Mouse (Mus musculus) midbrain, postnatal 0 days (tissue): ENCODE measurements around the gene Eif3m. TPM values are rescaled to one million over a fixed set of nuclear protein-coding genes. Genes with fewer than 3 reads are reported as not detected.

ENCODE experiments used
- ATAC-seq: fragments of 200-750 bp; cut with Nextera tagmentation; 2 replicates; pipeline ENCODE4 v1.8.0; 2017; ENCODE audit warnings: moderate number of reproducible peaks, mild to moderate bottlenecking, moderate TSS enrichment, moderate library complexity; ENCODE audit not compliant: low FRiP score
- DNase-seq: peaks from one replicate; pipeline ENCODE4 v3.0.0-alpha.2; 2015; ENCODE audit warnings: low spot score
- H3K27ac ChIP-seq: fragments of 300-500 bp; sonication (generic); 2 replicates; pipeline ENCODE4 v1.5.1; 2014; ENCODE audit warnings: low read depth, mild to moderate bottlenecking, low read length, mixed read lengths
- H3K27me3 ChIP-seq: fragments of 300-500 bp; sonication (generic); 2 replicates; pipeline ENCODE4 v1.6.1; 2014; ENCODE audit warnings: low read length, control low read depth, mixed read lengths; ENCODE audit not compliant: insufficient read depth
- H3K36me3 ChIP-seq: fragments of 300-500 bp; sonication (generic); 2 replicates; pipeline ENCODE4 v1.6.1; 2014; ENCODE audit warnings: low read length, control low read depth, mixed read lengths; ENCODE audit not compliant: insufficient read depth
- H3K4me1 ChIP-seq: fragments of 300-500 bp; sonication (generic); 2 replicates; pipeline ENCODE4 v1.6.1; 2014; ENCODE audit warnings: mild to moderate bottlenecking, control low read depth, antibody characterized with exemption, low read length, mixed read lengths; ENCODE audit not compliant: insufficient read depth
- H3K4me2 ChIP-seq: fragments of 300-500 bp; sonication (generic); 2 replicates; pipeline ENCODE4 v1.6.1; 2014; ENCODE audit warnings: low read depth, mild to moderate bottlenecking, low read length, mixed read lengths; ENCODE audit not compliant: poor library complexity, severe bottlenecking
- H3K4me3 ChIP-seq: fragments of 300-500 bp; sonication (generic); 2 replicates; pipeline ENCODE4 v1.5.1; 2014; ENCODE audit warnings: low read depth, mild to moderate bottlenecking, low read length, moderate library complexity
- H3K9ac ChIP-seq: fragments of 300-500 bp; sonication (generic); replicated peaks from 2 replicates; pipeline ENCODE4 v1.6.1; 2014; ENCODE audit warnings: mild to moderate bottlenecking, low read length, moderate library complexity, mixed read lengths; ENCODE audit not compliant: poor library complexity, severe bottlenecking
- H3K9me3 ChIP-seq: fragments of 300-500 bp; sonication (generic); 2 replicates; pipeline ENCODE4 v1.6.1; 2016; ENCODE audit warnings: low read length, control low read depth
- CTCF ChIP-seq: IDR thresholded peaks from 2 replicates; pipeline ENCODE4 v1.5.1; 2016; ENCODE audit warnings: antibody characterized with exemption, mild to moderate bottlenecking
- WGBS: fragments of 180-500 bp; shearing (Covaris S2); extraction: QIAGEN DNeasy Blood & Tissue Kit; methylation state at CpG from one replicate; pipeline ENCODE4 v1.1.7; 2014; 5-methylcytosine and 5-hydroxymethylcytosine counted together
- polyA plus RNA-seq: library from polyadenylated mRNA; unstranded; fragments of >200 nt; fragmentation: Nextera tagmentation; extraction: Ambion mirVana; gene quantifications from 2 replicates; pipeline ENCODE4 v1.2.1, GENCODE M21; 2015
- total RNA-seq: library from RNA; depleted of rRNA; stranded (reverse); fragments of >200 nt; gene quantifications from 2 replicates; pipeline ENCODE4 v1.2.3, GENCODE M21; 2014; rRNA removed

The Eif3m gene
- total and polyA plus RNA-seq, 2 experiments from 2014 or later = 86.4 to 170 TPM

GRCm38 (mm10) chr2:104996201-104996600, 20.7 kb downstream of the Eif3m start:
- H3K4me2 ChIP-seq = no peak overlapping the region
- H3K4me3 ChIP-seq = no peak overlapping the region
- H3K27me3 ChIP-seq = no peaks in the 10 kb centered on the region
- H3K27ac ChIP-seq = no peak overlapping the region
- no peak for TF ChIP-seq CTCF
- H3K4me1 ChIP-seq = no peaks in the 10 kb centered on the region
- WGBS = 89% methylated on average over 3 of the region's 3 CpGs
- ATAC-seq (no peak), DNase-seq (no peak)
- no peak overlapping the region for H3K9ac ChIP-seq
- peaks cover 14% of the 10 kb centered on the region; the same call in 1 of the 2 replicates for H3K36me3 ChIP-seq
- H3K9me3 ChIP-seq = no peaks in the 10 kb centered on the region

GRCm38 (mm10) chr2:104994436-104994835, 22.4 kb downstream of the Eif3m start:
- WGBS = 79% methylated on average over 2 of the region's 2 CpGs
- Histone ChIP-seq H3K36me3 (peaks cover 10% of the 10 kb centered on the region; the same call in 1 of the 2 replicates), H3K4me3 (no peak overlapping the region), H3K27me3 (no peaks in the 10 kb centered on the region), H3K4me2 (no peak overlapping the region), H3K9ac (no peak overlapping the region), H3K27ac (no peak overlapping the region), H3K9me3 (no peaks in the 10 kb centered on the region), H3K4me1 (no peaks in the 10 kb centered on the region)
- ATAC-seq (no peak), DNase-seq (no peak)
- TF ChIP-seq CTCF = no peak

GRCm38 (mm10) chr2:104988974-104989373, 27.9 kb downstream of the Eif3m start:
- 92% methylated on average over 1 of the region's 1 CpGs for WGBS
- no peak for ATAC-seq

GRCm38 (mm10) chr2:104985796-104986195, 31.1 kb downstream of the Eif3m start:
- no peak overlapping the region for H3K4me2 ChIP-seq
- no peak for DNase-seq
- H3K27ac ChIP-seq = no peak overlapping the region
- no peaks in the 10 kb centered on the region for H3K27me3 ChIP-seq
- ATAC-seq = no peak
- no peaks in the 10 kb centered on the region for H3K9me3 ChIP-seq
- no peak overlapping the region for H3K9ac ChIP-seq
- no peaks in the 10 kb centered on the region for H3K36me3 ChIP-seq
- WGBS = 60% methylated on average over 3 of the region's 3 CpGs
- H3K4me3 ChIP-seq = no peak overlapping the region
- no peaks in the 10 kb centered on the region for H3K4me1 ChIP-seq
- no peak for TF ChIP-seq CTCF

More at GRCm38 (mm10) chr2:104988974-104989373, 27.9 kb downstream of the Eif3m start:
- Histone ChIP-seq H3K9ac (no peak overlapping the region), H3K36me3 (no peaks in the 10 kb centered on the region), H3K4me3 (no peak overlapping the region), H3K9me3 (no peaks in the 10 kb centered on the region), H3K27ac (no peak overlapping the region), H3K4me1 (no peaks in the 10 kb centered on the region), H3K4me2 (no peak overlapping the region), H3K27me3 (no peaks in the 10 kb centered on the region)
- no peak for DNase-seq
- TF ChIP-seq CTCF = no peak

- no peak overlapping the region for H3K4me3 ChIP-seq
- 3% methylated on average over 2 of the region's 2 CpGs for whole genome bisulfite sequencing
- DNase-seq (no peak), ATAC-seq (no peak)
- no peak overlapping the region for H3K27ac ChIP-seq
- no peak overlapping the region for H3K9ac ChIP-seq
- H3K9me3 ChIP-seq = no peaks in the 10 kb centered on the region
- no peak for TF ChIP-seq CTCF
- no peak overlapping the region for H3K4me2 ChIP-seq
- H3K4me1 ChIP-seq = no peaks in the 10 kb centered on the region
- no peaks in the 10 kb centered on the region for H3K27me3 ChIP-seq
- no peaks in the 10 kb centered on the region for H3K36me3 ChIP-seq
Observed at GRCm38 (mm10) chr2:104981712-104982111, 35.2 kb downstream of the Eif3m start.

GRCm38 (mm10) chr2:104964492-104964891, 52.4 kb downstream of the Eif3m start:
- no peak for ATAC-seq
- no peaks in the 10 kb centered on the region for H3K9me3 ChIP-seq
- H3K36me3 ChIP-seq = no peaks in the 10 kb centered on the region
- no peak overlapping the region for H3K4me3 ChIP-seq
- H3K4me2 ChIP-seq = no peak overlapping the region
- DNase-seq = no peak
- H3K27me3 ChIP-seq = no peaks in the 10 kb centered on the region
- no peaks in the 10 kb centered on the region for H3K4me1 ChIP-seq
- WGBS = 66% methylated on average over 1 of the region's 1 CpGs
- no peak overlapping the region for H3K9ac ChIP-seq
- H3K27ac ChIP-seq = no peak overlapping the region
- TF ChIP-seq CTCF = no peak

Other genes starting within 250 kb of the Eif3m start
- gene Qser1, start 200.3 kb downstream of the Eif3m start, total RNA-seq = 14.1 TPM in 2 replicates
- 2.9 and 3.4 TPM in 2 replicates for gene Qser1, start 200.3 kb downstream of the Eif3m start, polyA plus RNA-seq
- 1.5 and 3.9 TPM in 2 replicates for gene Prrg4, start 167.2 kb downstream of the Eif3m start, total RNA-seq
- gene Prrg4, start 167.2 kb downstream of the Eif3m start, polyA plus RNA-seq = 0.58 and 0.98 TPM in 2 replicates
- 0.71 TPM in 1 of 2 replicates, not detected in the other for gene Ccdc73, start 149.3 kb downstream of the Eif3m start, total RNA-seq
- gene Ccdc73, start 149.3 kb downstream of the Eif3m start, polyA plus RNA-seq = 4.5 and 4.9 TPM in 2 replicates
- not detected in 2 replicates for gene Gm11060, start 74.9 kb upstream of the Eif3m start, total RNA-seq
- gene Gm11060, start 74.9 kb upstream of the Eif3m start, polyA plus RNA-seq = not detected in 2 replicates
- 0.19 TPM in 1 of 2 replicates, not detected in the other for gene Wt1, start 109.4 kb upstream of the Eif3m start, total RNA-seq
- gene Wt1, start 109.4 kb upstream of the Eif3m start, polyA plus RNA-seq = 0.27 and 0.28 TPM in 2 replicates
- gene Them7, start 207.2 kb upstream of the Eif3m start, total RNA-seq = not detected in 2 replicates
- not detected in 2 replicates for gene Them7, start 207.2 kb upstream of the Eif3m start, polyA plus RNA-seq